Mouse (Mus musculus) heart, adult 2 months (tissue): ENCODE measurements at regions not wholly inside any gene's neighbourhood (a gene's known extent, or its start where the extent isn't known, plus 50 kb on each side); places are given as distances from the start of the nearest gene placed in this dataset.

Source experiments
- CTCF ChIP-seq: fragments of 200-600 bp; IDR thresholded peaks from 2 replicates; pipeline ENCODE4 v1.8.1; 2022; ENCODE audit warnings: antibody characterized with exemption, mild to moderate bottlenecking, moderate library complexity
- EP300 ChIP-seq: fragments of 200-500 bp; IDR thresholded peaks from 2 replicates; pipeline ENCODE4 v1.6.1; 2011; ENCODE audit warnings: low read depth, low read length, control low read depth; ENCODE audit not compliant: insufficient read depth
- POLR2A ChIP-seq: fragments of 200-500 bp; IDR thresholded peaks from 2 replicates; pipeline ENCODE4 v1.6.1; 2011; ENCODE audit warnings: mild to moderate bottlenecking, low read depth, low read length, control low read depth; ENCODE audit not compliant: insufficient read depth

DNA sequence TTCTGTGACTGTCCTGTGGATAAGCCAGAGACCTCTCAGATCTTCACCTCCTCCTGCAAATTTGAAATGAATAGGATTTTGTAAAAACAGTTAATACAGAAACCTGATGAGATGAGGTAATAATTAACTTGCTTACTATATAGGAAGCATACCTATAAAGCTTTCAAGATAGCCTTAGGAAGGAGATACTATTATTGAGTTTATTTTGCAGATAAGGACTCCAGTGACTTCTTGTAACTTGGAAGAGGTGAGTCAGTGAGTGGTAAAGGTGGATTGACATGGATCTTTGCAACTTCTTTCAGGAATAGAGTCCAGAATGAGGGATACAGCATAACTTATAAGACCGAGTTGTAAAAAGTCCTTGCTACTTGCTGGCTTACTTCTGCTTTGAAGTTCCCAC is 315.7 kb upstream of the Slco3a1 start:
- TF ChIP-seq CTCF = no peak
- no peak for TF ChIP-seq POLR2A
- no peak for TF ChIP-seq EP300
